Mouse (Mus musculus) A20 (cell line): Measurements from ENCODE around the gene Mast1.
A peak's percentile ranks its signal among the peaks of the same experiment; 100 is the strongest.

Source experiments
- DNase-seq: peaks from one replicate; pipeline ENCODE4 v3.0.0-alpha.2; 2011; ENCODE audit warnings: low read depth, low spot score

The Mast1 gene

GRCm38 (mm10) chr8:84944478-84945160, 7.5 kb upstream of the Mast1 start:
- peak; percentile 66 for DNase-seq

GRCm38 (mm10) chr8:84943699-84944098, 6.5 kb upstream of the Mast1 start:
- no peak for DNase-seq

- no peak for DNase-seq
Measured at GRCm38 (mm10) chr8:84937620-84938485, 694 bp upstream of the Mast1 start.

- DNase-seq, result no peak
Measured at GRCm38 (mm10) chr8:84936041-84936961, 858 bp downstream of the Mast1 start.

- no peak for DNase-seq
Measured at GRCm38 (mm10) chr8:84935489-84935888, 1.7 kb downstream of the Mast1 start.

GRCm38 (mm10) chr8:84934860-84935259, 2.3 kb downstream of the Mast1 start:
- no peak for DNase-seq

GRCm38 (mm10) chr8:84933767-84934559, 3.2 kb downstream of the Mast1 start:
- DNase-seq, result no peak

- DNase-seq, result no peak
Measured at GRCm38 (mm10) chr8:84930582-84930981, 6.6 kb downstream of the Mast1 start.

GRCm38 (mm10) chr8:84928456-84929306, 8.5 kb downstream of the Mast1 start:
- DNase-seq, result peak; percentile 53

- DNase-seq, result no peak
Measured at GRCm38 (mm10) chr8:84927513-84927912, 9.6 kb downstream of the Mast1 start.

GRCm38 (mm10) chr8:84925557-84925956, 11.6 kb downstream of the Mast1 start:
- no peak for DNase-seq

GRCm38 (mm10) chr8:84921596-84921995, 15.6 kb downstream of the Mast1 start:
- no peak for DNase-seq

- no peak for DNase-seq
Measured at GRCm38 (mm10) chr8:84918646-84919045, 18.5 kb downstream of the Mast1 start.

- DNase-seq, result no peak
Measured at GRCm38 (mm10) chr8:84917781-84918180, 19.4 kb downstream of the Mast1 start.

- no peak for DNase-seq
Measured at GRCm38 (mm10) chr8:84915269-84915668, 21.9 kb downstream of the Mast1 start.

GRCm38 (mm10) chr8:84913960-84914359, 23.2 kb downstream of the Mast1 start:
- peak; percentile 91 for DNase-seq

- no peak for DNase-seq
Measured at GRCm38 (mm10) chr8:84913502-84913900, 23.7 kb downstream of the Mast1 start.

- peak; percentile 95 for DNase-seq
Measured at GRCm38 (mm10) chr8:84912895-84913501, 24.2 kb downstream of the Mast1 start.

- no peak for DNase-seq
Measured at GRCm38 (mm10) chr8:84912391-84912790, 24.8 kb downstream of the Mast1 start.

GRCm38 (mm10) chr8:84911854-84912253, 25.3 kb downstream of the Mast1 start:
- no peak for DNase-seq
